Mouse (Mus musculus): ENCODE results near the gene Ankrd39.

The Ankrd39 gene

DNA sequence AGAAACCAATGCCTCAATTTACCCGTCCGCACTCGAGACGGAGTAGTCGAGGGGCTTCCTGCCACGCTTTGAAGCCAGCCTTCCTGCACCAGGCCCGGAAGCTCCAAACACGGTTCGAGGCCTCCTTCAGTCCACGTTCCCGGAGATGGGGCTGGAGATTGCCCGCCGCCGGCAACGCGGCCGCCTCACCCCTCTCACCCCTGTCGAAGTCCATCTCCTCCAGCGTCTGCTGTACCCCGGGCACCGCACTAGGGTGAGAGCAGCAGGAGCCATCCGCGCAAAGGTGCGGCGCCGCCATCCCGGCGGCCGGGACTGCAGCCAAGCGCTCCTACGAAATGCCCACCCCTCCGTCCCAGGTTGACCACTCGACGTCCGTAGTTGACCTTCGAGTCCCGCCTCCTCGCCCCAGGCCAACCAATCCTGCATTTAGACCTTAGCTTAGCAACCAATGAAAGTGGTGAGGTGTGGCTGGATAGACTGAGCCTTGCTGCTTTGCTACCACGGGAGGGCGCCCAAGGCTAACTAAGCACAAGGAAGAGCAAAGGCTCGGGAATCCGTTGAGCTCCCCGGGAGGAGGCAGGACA is at the start of gene Ankrd39:
TSS of gene Ankrd39 (minus strand) at position 558 of the 584 bp plus-strand sequence.
- peak; percentile 96 for DNase-seq (ENCODE audit: low read depth, low spot score)

- DNase-seq (ENCODE audit: low read depth, low spot score): no peak
Measured at GRCm38 (mm10) chr1:36596114-36596513, 48.9 kb upstream of the Ankrd39 start.

GRCm38 (mm10) chr1:36595167-36595931 is 48.1 kb upstream of the Ankrd39 start:
- no peak for DNase-seq (ENCODE audit: low read depth, low spot score)

GRCm38 (mm10) chr1:36593099-36593498 is 45.9 kb upstream of the Ankrd39 start:
- no peak for DNase-seq (ENCODE audit: low read depth, low spot score)

GRCm38 (mm10) chr1:36591408-36591807 is 44.2 kb upstream of the Ankrd39 start:
- no peak for DNase-seq (ENCODE audit: low read depth, low spot score)

DNA sequence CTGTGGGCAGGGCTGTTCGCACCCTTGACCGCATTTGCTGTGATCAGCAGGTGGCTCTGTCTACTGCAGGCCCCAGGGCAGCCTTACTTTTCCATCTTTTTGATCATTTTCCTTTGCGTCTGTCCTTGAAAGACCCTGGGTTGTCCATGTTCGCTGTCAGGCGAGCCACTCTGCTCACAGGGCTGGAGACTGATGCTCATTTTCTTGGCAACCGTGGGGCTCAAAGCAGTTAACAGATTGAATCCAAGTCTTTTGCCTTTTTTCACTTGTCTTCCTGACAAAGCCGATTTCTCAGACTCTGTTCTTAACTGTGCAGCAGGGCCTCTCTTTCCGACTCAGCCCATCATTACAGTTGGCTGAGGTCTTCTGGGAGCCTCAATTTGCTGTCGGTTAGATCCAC is 43.4 kb upstream of the Ankrd39 start:
- no peak for DNase-seq (ENCODE audit: low read depth, low spot score)

GRCm38 (mm10) chr1:36589486-36589885 is 42.2 kb upstream of the Ankrd39 start:
- no peak for DNase-seq (ENCODE audit: low read depth, low spot score)

- no peak for DNase-seq (ENCODE audit: low read depth, low spot score)
Measured at GRCm38 (mm10) chr1:36588476-36589450, 41.5 kb upstream of the Ankrd39 start.

DNA sequence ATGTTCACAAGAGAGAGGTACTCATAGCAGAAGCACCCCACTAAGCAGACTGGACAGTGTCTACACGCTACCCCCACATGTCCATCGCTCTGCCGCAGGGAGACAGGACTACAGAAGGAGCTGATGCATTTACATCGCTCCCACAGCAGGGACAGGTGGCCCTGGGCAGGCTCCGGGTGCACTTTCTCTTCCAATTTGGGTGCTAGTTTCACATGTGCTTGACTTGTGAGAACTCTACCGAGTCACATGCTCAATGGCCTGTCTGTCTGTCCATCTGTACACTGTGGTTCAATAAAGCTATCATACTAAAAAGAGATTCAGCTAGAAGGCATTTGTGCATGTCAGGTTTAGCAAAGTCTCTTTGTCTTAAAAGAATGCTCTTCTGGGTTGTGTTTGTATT is 40.6 kb upstream of the Ankrd39 start:
- DNase-seq (ENCODE audit: low read depth, low spot score): no peak

DNA sequence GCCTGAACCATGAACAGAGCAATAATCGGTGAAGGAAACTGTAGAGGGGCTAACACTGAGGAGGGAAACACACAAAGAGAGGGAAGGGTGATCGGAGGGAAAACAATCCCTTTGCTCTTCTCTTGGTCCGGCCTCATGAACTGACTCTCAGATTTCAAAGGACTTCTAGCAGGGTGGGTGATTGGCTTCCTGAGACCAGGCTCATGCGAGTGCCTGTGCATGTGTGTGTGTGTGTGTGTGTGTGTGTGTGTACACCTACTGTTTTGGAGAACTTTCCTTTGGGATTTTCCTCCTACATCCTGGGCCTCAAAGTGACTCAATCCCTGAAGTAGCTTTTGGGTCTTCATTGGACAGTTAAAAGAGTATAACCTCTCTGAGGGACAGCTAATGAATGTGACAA is 39.0 kb upstream of the Ankrd39 start:
- no peak for DNase-seq (ENCODE audit: low read depth, low spot score)

GRCm38 (mm10) chr1:36583408-36584116 is 36.3 kb upstream of the Ankrd39 start:
- DNase-seq (ENCODE audit: low read depth, low spot score): no peak

DNA sequence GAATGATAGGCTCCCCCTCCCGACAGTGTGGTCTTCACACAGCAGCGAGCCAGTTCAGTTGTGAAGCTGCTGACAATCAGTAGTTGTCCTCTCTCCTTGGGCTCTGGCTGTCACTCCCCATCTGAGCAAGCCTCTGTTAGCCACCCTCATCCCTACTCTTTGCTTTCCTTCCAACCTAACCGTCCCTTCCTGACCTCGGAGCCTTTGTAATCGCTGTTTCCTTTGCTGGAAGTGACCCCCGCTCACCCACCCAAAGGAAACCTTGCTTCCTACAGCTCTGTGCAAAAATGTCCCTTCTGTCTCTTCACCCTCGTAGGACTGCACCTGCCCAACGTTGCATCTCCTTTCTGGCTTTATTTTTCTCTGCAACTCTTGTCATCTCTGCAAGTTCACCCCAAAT is 35.0 kb upstream of the Ankrd39 start:
- DNase-seq (ENCODE audit: low read depth, low spot score): no peak

DNA sequence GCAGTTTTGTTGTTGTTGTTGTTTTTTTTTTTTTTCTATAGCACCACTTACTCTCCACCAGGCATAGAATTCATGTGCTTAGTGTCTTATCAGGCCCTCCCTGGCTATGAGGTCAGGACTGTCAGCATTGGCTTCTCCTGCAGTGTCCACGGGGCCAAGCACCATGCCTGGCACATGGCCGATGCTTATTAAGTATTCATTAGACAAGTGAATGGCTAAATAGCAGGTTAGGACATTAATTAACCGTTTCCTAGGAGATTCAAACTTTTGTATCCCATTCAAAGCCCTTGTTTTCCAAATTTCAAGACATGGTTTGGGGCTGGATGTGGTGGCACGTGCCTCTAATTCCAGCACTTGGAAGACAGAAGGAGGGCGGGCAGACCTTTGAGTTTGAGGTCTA is 34.0 kb upstream of the Ankrd39 start:
- no peak for DNase-seq (ENCODE audit: low read depth, low spot score)

GRCm38 (mm10) chr1:36580384-36581207 is 33.4 kb upstream of the Ankrd39 start:
- DNase-seq (ENCODE audit: low read depth, low spot score): no peak

GRCm38 (mm10) chr1:36579974-36580383 is 32.7 kb upstream of the Ankrd39 start:
- DNase-seq (ENCODE audit: low read depth, low spot score): no peak

- no peak for DNase-seq (ENCODE audit: low read depth, low spot score)
Measured at GRCm38 (mm10) chr1:36576991-36577675, 29.9 kb upstream of the Ankrd39 start.

DNA sequence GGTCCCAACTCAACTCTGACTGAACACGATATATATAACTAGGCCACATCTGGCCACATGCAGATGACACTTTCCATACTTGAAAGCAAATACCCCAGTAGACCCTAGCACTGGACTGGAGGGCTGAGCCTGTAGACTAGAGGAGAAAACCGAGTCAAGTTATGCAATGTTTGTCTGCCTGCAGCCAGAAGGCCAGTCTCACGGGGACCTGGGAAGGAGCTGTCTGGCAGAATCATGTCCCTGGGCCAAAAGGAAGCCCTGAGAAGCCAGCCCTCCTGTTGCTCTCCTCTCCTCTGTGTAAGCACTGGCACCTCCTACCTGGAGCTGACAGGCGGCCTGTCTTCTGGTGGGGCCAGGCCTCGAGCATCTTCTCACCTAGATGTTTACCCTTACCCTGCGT is 28.1 kb upstream of the Ankrd39 start:
- DNase-seq (ENCODE audit: low read depth, low spot score): no peak

DNA sequence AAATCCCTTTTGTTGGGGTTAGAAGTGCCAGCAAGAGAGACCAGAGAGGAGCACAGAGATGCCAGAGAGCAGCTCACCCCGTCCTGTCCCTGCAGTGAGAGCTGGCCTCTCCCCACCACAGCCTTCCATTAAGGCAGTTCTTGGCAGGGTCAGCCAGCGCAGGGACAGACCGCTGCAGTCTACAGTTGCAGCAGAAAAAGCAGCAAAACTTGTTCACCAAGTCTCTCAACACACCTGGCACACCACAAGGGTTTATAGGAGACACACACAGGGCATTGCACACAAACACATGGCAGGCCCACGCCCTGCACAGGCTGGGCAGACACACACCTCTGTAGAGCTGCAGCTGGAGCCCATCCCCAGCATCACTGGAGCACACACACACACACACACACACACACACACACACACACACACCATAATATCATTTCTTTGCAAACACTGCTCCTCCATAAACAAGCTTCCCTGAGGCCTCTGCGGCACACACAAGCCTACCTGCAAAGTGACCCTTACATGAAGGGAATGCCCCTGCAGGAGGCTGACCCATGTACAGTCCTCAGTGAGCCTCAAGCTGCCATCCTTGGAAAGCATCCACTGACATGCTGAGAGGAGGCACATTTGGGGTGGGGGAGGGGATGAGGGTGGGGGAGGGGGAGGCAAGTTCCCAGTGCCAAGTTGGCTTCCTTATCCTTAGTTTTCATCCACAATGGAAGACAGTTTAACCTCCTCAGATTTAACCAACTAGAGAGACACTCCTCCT is 27.1 kb upstream of the Ankrd39 start:
- DNase-seq (ENCODE audit: low read depth, low spot score): no peak

- DNase-seq (ENCODE audit: low read depth, low spot score): no peak
Measured at GRCm38 (mm10) chr1:36573524-36573923, 26.3 kb upstream of the Ankrd39 start.

Measured in brain, embryonic 18.5 days (tissue).